Mouse (Mus musculus) kidney, postnatal 36 days (tissue): ENCODE measurements at regions not wholly inside any gene's neighbourhood (a gene's known extent, or its start where the extent isn't known, plus 50 kb on each side); places are given as distances from the start of the nearest gene placed in this dataset.

Experiments used
- DNase-seq, 2 experiments: peaks; one replicate each; pipeline ENCODE4 v3.0.0; 2021 to 2022; ENCODE audit warnings: mixed read lengths in 2 of 2

- no peak for DNase-seq
These were observed 365.3 kb upstream of the Tmem229a start for GRCm38 (mm10) chr6:25321446-25321845.

- no peak for DNase-seq
These were observed 364.3 kb upstream of the Tmem229a start for GRCm38 (mm10) chr6:25320291-25320844.

GRCm38 (mm10) chr6:25307471-25307870, 351.4 kb upstream of the Tmem229a start:
- DNase-seq, result no peak

- DNase-seq, result no peak
These were observed 348.9 kb upstream of the Tmem229a start for GRCm38 (mm10) chr6:25304844-25305504.

GRCm38 (mm10) chr6:25291613-25292012, 335.5 kb upstream of the Tmem229a start:
- DNase-seq, result peak; percentile 77 to 87

GRCm38 (mm10) chr6:25287591-25287990, 331.5 kb upstream of the Tmem229a start:
- peak in 1 of 2 experiments; percentile 11 for DNase-seq

- DNase-seq, result no peak
These were observed 330.2 kb upstream of the Tmem229a start for GRCm38 (mm10) chr6:25286313-25286712.

GRCm38 (mm10) chr6:25278509-25278908, 322.4 kb upstream of the Tmem229a start:
- peak; percentile 12 to 57 for DNase-seq

- DNase-seq, result no peak
These were observed 321.8 kb upstream of the Tmem229a start for GRCm38 (mm10) chr6:25277703-25278447.

- peak; percentile 59 to 84 for DNase-seq
These were observed 320.1 kb upstream of the Tmem229a start for GRCm38 (mm10) chr6:25276221-25276620.

- DNase-seq, result no peak
These were observed 304.5 kb upstream of the Tmem229a start for GRCm38 (mm10) chr6:25260559-25260958.

GRCm38 (mm10) chr6:25255762-25256161, 299.7 kb upstream of the Tmem229a start:
- no peak for DNase-seq

- DNase-seq, result no peak
These were observed 280.9 kb upstream of the Tmem229a start for GRCm38 (mm10) chr6:25237021-25237420.

GRCm38 (mm10) chr6:25236616-25237015, 280.5 kb upstream of the Tmem229a start:
- no peak for DNase-seq
